Mouse (Mus musculus): Measurements from ENCODE around the gene Elf2. TPM values are rescaled to one million over a fixed set of nuclear protein-coding genes. Genes with fewer than 3 reads are reported as not detected.
"Not testable (repeated sequence)": the region's sequence is repeated elsewhere in the genome, so short reads cannot be mapped to it uniquely, and the experiment has no call there.

The Elf2 gene
- total RNA-seq, 2 experiments from 2014 or later, result 33.6 to 39.0 TPM

DNA sequence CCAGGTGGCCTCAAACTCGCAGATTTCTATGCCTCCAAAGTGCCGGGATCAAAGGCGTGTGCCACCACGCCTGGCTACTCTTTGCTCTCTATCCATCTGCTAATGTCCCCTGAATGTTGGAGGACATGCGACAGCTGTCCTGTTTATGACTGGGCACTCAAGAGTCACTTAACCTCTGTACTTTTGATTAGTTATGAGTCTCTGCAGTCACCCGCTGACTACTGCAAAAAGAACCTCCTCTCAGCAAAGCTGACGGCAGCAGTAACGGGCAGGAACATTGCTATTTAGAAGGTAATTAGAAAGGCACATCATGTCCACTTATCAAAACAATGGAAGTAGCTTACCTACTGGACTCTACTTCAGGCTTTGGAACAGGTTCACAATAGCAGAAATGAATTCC is 118.6 kb downstream of the Elf2 start:
- no peak for DNase-seq (ENCODE audit: low spot score in 2 of 2)

GRCm38 (mm10) chr3:51220846-51221245 is 119.6 kb downstream of the Elf2 start:
- no peak for DNase-seq (ENCODE audit: low spot score in 2 of 2)

GRCm38 (mm10) chr3:51219213-51219612 is 121.2 kb downstream of the Elf2 start:
- DNase-seq (ENCODE audit: low spot score in 2 of 2), result no peak

- not testable (repeated sequence) for DNase-seq (ENCODE audit: low spot score in 2 of 2)
Observed at GRCm38 (mm10) chr3:51218385-51218784, 122.1 kb downstream of the Elf2 start.

DNA sequence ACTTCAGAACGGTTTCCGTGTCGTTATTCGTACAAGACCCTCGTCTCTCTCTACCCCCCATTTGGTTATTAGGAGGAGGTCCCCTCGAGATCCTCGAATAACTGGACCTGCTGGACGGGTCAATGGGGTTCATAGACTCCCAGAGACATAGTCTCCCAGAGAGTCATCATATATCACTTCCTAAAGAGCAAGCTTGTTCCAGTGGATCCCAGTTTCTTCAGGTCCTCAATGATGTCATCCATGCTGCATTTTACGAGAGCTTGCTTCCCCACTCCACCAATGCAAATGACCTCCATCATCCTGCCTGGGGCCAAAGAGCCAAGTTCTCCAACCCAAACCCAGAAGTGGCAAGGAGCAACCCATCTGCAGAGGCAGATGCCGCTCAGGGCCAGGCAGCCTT is 124.1 kb downstream of the Elf2 start:
- not testable (repeated sequence) for DNase-seq (ENCODE audit: low spot score in 2 of 2)

DNA sequence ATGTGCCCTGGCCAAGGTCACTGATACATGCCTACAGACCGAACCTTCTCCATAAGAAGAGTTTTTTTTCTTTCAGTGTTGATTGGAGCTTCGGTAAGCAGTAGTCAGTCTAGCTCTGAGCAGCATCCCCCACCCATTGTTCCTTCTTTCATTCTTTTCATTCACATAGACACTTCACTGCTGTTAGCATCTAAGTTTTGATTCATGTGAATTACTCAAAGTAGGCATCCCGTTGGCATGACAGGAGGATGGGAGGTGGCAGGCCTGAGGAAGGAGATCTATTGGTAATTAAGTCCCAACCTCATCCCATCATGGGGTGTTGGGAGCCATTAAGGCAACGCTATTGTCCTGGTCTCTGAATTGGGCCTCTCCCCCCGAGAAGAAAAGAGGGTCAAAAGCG is 124.8 kb downstream of the Elf2 start:
- no peak for DNase-seq (ENCODE audit: low spot score in 2 of 2)

DNA sequence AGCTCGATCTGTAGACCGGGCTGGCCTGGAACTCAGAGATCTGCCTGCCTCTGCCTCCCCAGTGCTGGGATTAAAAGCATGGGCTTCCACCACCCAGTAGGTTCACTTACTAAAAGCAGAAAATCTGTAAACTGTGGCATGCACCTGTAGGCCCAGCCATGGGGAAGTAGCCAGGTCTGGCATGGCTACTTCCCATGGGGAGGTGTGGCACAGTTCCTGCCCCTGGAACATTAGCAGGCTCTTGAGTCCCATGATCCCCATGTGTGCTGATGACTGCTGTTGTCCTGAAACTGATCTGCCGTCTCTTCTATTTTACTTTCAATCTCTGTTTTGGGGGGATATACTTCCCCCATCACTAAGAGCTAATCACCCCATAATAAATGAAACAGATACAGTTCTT is 127.4 kb downstream of the Elf2 start:
- DNase-seq (ENCODE audit: low spot score in 2 of 2), result no peak

DNA sequence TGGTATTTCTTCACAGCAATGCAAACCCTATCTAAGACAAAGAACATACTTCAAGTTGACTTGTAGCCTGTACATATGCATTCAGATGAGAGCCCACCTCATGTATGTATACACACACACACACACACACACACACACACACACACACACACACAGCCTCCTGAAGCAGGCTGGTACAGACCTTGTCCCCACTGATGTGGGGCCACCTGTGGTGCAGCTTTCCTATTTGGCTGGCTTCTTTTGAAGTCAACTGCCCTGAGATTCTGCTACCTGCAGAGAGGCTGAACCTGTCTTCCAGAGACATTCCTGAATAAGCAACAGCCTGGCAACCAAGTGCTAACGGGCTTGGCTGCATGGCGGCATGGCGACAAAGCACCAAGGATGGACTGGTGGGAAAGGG is 130.0 kb downstream of the Elf2 start:
- no peak for DNase-seq (ENCODE audit: low spot score in 2 of 2)

DNA sequence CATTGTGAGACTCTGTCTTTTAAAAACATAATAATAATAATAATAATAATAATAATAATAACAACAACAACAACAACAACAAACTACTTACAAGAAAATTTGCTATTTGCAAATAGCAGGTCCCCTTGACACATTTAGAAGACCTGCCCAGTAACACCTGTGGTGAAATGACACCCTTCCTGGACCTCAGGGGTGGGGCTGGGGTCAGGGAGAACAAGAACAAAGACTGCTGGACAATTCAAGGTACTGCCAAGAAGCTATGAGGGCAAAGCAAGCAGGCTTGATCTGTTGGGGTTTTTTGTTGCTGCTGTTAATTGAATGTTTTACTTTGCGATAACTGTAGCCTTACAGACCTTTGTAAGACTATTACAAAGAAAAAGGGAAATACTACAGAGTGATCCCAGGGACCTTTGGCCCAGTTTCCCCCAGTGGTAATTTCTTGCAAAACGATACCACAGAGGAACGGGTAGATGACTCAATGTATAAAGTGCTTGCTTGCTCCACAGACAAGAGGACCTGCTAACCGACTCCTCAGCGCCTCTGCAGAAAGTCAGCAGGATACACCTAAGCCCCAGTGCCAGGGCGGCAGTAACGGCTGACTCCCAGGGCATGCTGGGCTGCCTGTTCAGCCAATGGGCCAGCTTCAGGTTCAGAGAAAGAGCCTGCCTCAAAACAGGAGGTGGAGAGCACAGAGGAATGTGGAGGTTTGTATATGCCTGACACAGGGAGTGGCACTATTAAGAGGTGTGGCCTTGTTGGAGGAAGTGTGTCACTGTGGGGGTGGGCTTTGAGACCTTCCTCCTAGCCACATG is 130.8 kb downstream of the Elf2 start:
- no peak for DNase-seq (ENCODE audit: low spot score in 2 of 2)

GRCm38 (mm10) chr3:51208633-51209032 is 131.8 kb downstream of the Elf2 start:
- DNase-seq (ENCODE audit: low spot score in 2 of 2), result no peak

DNA sequence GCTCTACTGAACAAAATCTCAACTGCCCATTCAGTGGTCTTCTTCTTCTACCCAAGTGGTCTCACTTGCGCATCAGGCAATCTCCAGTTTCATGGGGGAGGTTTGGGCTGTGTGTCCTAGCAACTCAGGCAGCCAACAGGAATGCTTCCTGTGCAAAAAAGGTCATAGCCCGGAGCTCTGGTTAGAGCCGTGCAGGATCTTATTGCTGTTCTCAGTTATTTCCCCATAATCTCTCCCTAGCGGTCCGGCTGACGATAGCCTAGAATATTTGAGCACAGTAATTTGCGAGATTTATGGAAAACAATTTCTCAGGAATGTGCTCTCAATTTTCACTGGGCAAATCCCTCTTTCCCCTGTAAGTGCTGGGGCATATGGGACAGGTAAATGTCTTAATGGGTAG is 133.9 kb downstream of the Elf2 start:
- no peak for DNase-seq (ENCODE audit: low spot score in 2 of 2)

- DNase-seq (ENCODE audit: low spot score in 2 of 2), result no peak
Observed at GRCm38 (mm10) chr3:51204897-51205296, 135.6 kb downstream of the Elf2 start.

DNA sequence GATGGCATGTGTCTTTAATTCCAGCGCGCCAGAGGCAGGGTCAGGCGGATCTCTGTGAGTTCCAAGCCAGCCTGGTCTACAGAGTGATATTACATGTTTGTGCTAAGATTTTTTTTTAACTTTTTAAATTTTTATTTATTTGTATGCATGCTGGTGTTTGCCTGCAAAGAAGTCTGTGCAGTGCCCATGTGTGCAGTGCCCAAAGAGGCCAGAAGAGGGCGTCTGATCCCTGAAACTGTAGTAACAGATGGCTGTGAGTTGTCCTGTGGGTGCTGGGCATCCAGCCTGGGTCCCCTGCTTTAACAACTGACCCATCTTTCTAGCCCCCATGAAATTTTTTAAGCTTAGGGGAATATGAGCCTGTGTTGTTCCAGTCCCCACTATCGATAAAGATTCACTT is 136.0 kb downstream of the Elf2 start:
- DNase-seq (ENCODE audit: low spot score in 2 of 2), result no peak

DNA sequence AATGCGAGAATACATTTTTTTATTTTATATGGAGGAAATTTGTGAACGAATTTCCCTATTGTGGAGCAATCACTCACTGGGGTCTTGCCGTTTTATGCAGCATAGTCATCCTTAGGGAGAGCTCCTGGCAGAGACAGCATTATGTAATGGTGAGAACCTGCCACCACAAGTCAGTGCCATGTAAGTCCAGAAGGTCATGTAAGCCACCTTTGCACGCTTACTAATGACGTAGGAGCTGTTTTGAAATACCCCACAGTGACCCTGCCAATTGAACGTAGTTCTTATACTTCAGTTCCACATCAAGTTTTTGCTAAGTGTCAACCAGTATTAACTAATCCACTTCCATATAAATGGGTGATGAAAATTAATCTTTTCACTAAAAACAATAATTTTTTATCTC is 136.6 kb downstream of the Elf2 start:
- DNase-seq (ENCODE audit: low spot score in 2 of 2), result no peak

Small RNA genes lying within 50 kb of the gene (microRNA-seq; reads per million reads assigned to microRNA genes)
- 0 reads per million in 2 experiments for gene Gm24282

Other genes with a start within 250 kb of the Elf2 start
- gene Noct, start 116.2 kb downstream of the Elf2 start, total RNA-seq (2021), result 10 to 100 TPM; 54.4 to 58.6 TPM
- gene Mgarp, start 56.1 kb upstream of the Elf2 start, total RNA-seq (2021), result not detected
- 100 to 1,000 TPM; 357 to 360 TPM for gene Ndufc1, start 68.3 kb upstream of the Elf2 start, total RNA-seq (2021)
- 10 to 100 TPM; 41.8 to 46.9 TPM for gene Naa15, start 74.5 kb upstream of the Elf2 start, total RNA-seq (2021)
- 10 to 100 TPM; 24.0 to 27.1 TPM for gene Rab33b, start 143.3 kb upstream of the Elf2 start, total RNA-seq (2021)
- gene Setd7, start 220.2 kb upstream of the Elf2 start, total RNA-seq (2021), result 10 to 100 TPM; 88.8 to 95.4 TPM